Mouse (Mus musculus): ENCODE results near the gene Ccnl2.
A peak's percentile ranks its signal among the peaks of the same experiment; 100 is the strongest.
"Not testable (repeated sequence)": the region's sequence is repeated elsewhere in the genome, so short reads cannot be mapped to it uniquely, and the experiment has no call there.

The Ccnl2 gene

GRCm38 (mm10) chr4:155811929-155812664 is at the start of gene Ccnl2:
Gene Ccnl2 (plus strand): TSS chr4:155812489.
- DNase-seq (ENCODE audit: inconsistent ontology term) = peak; percentile 99

- no peak for DNase-seq (ENCODE audit: inconsistent ontology term)
These were observed 42.8 kb upstream of the Ccnl2 start for GRCm38 (mm10) chr4:155769496-155769879.

GRCm38 (mm10) chr4:155769880-155770512 is 42.3 kb upstream of the Ccnl2 start:
- DNase-seq (ENCODE audit: inconsistent ontology term) = peak; percentile 90

- DNase-seq (ENCODE audit: inconsistent ontology term) = peak; percentile 11
These were observed 41.7 kb upstream of the Ccnl2 start for GRCm38 (mm10) chr4:155770626-155771025.

- no peak for DNase-seq (ENCODE audit: inconsistent ontology term)
These were observed 40.6 kb upstream of the Ccnl2 start for GRCm38 (mm10) chr4:155771706-155772105.

GRCm38 (mm10) chr4:155772786-155773185 is 39.5 kb upstream of the Ccnl2 start:
- no peak for DNase-seq (ENCODE audit: inconsistent ontology term)

GRCm38 (mm10) chr4:155773335-155774078 is 38.8 kb upstream of the Ccnl2 start:
- DNase-seq (ENCODE audit: inconsistent ontology term) = no peak

- peak; percentile 93 for DNase-seq (ENCODE audit: inconsistent ontology term)
These were observed 38.0 kb upstream of the Ccnl2 start, which contains the start of gene Vwa1 for GRCm38 (mm10) chr4:155774280-155774754. Gene Vwa1 (minus strand): TSS chr4:155774698.

- peak; percentile 42 for DNase-seq (ENCODE audit: inconsistent ontology term)
These were observed 37.1 kb upstream of the Ccnl2 start for GRCm38 (mm10) chr4:155774971-155775740.

- DNase-seq (ENCODE audit: inconsistent ontology term) = peak; percentile 92
These were observed 36.4 kb upstream of the Ccnl2 start for GRCm38 (mm10) chr4:155775855-155776254.

- no peak for DNase-seq (ENCODE audit: inconsistent ontology term)
These were observed 35.5 kb upstream of the Ccnl2 start for GRCm38 (mm10) chr4:155776704-155777335.

GRCm38 (mm10) chr4:155777816-155778215 is 34.5 kb upstream of the Ccnl2 start:
- DNase-seq (ENCODE audit: inconsistent ontology term) = no peak

- DNase-seq (ENCODE audit: inconsistent ontology term) = no peak
These were observed 32.8 kb upstream of the Ccnl2 start for GRCm38 (mm10) chr4:155779498-155779897.

- DNase-seq (ENCODE audit: inconsistent ontology term) = no peak
These were observed 31.4 kb upstream of the Ccnl2 start for GRCm38 (mm10) chr4:155780895-155781294.

GRCm38 (mm10) chr4:155783486-155784080 is 28.7 kb upstream of the Ccnl2 start:
- DNase-seq (ENCODE audit: inconsistent ontology term) = no peak

- peak; percentile 86 for DNase-seq (ENCODE audit: inconsistent ontology term)
These were observed 28.1 kb upstream of the Ccnl2 start for GRCm38 (mm10) chr4:155784081-155784701.

GRCm38 (mm10) chr4:155785246-155785645 is 27.0 kb upstream of the Ccnl2 start:
- DNase-seq (ENCODE audit: inconsistent ontology term) = no peak

GRCm38 (mm10) chr4:155785819-155786218 is 26.5 kb upstream of the Ccnl2 start, which contains the start of gene Tmem88b:
Gene Tmem88b (minus strand): TSS chr4:155785874.
- no peak for DNase-seq (ENCODE audit: inconsistent ontology term)

- no peak for DNase-seq (ENCODE audit: inconsistent ontology term)
These were observed 24.0 kb upstream of the Ccnl2 start for GRCm38 (mm10) chr4:155788300-155788699.

- not testable (repeated sequence) for DNase-seq (ENCODE audit: inconsistent ontology term)
These were observed 23.5 kb upstream of the Ccnl2 start for GRCm38 (mm10) chr4:155788833-155789232.

All from Muller cell, postnatal 12 days (primary cell).